Mouse (Mus musculus): ENCODE measurements around the gene Hhat. TPM values are rescaled to one million over a fixed set of nuclear protein-coding genes. Genes with fewer than 3 reads are reported as not detected.

Gene Hhat
- total and polyA plus RNA-seq, 3 experiments: 0.39 to 1.0 TPM; not detected in 1

DNA sequence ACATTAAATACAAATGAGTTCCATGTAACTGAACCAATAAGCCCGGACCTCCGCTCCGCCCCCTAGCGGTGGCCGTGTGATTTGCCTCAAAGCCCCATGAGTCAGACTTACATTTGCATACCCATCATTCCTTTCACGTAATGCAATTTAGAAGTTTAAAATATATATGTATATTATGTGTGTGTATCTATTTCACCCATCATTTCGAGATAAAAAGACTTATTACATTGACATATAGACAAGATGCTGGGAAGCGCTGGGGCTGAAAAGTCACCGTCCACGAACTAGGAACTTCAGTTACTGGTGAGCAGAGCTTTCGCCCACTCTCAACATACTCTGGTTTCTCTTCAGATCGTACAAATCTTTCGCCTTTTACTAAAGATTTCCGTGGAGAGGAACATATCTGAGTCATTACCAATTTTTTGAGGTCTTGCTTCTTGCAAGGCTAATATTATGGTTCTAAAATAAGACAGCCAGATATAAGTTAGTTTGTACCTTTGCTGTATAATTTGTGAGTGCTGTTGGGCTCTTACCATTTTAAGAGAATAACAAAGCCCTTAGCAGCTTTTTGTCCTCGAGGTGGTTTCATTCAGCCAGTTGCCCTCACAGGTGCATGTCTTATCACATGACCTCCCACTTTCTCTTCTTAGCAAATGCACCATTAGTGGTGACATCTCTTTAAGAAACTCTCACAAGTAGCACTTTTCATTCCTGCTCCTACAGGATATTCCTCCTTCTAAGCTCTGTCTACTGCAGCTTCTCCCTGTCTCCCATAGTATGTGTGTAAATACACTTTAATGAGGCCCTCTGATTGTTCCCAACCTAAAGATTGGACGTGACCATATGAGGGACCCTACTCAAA, 25.6 kb downstream of the Hhat start (continued):
- TF ChIP-seq NRF1 (IDR thresholded peaks at IDR 0.05; ENCODE audit: insufficient read depth, low read depth, low read length, poor library complexity, severe bottlenecking) (no peak), CTCF (IDR thresholded peaks at IDR 0.05 in 2 of 3, conservative IDR thresholded peaks at IDR 0.05 in 1 of 3; ENCODE audit: control insufficient read depth in 1 of 3, insufficient read depth in 1 of 3, low read depth in 2 of 3, low read length in 3 of 3, poor library complexity in 1 of 3, severe bottlenecking in 1 of 3) (peak; percentile 85 to 93 (median 91)), MYB (IDR thresholded peaks at IDR 0.05; ENCODE audit: low read depth, low read length) (0 out of 2 replicates have a peak, but pooled peaks have one; percentile 37)

DNA sequence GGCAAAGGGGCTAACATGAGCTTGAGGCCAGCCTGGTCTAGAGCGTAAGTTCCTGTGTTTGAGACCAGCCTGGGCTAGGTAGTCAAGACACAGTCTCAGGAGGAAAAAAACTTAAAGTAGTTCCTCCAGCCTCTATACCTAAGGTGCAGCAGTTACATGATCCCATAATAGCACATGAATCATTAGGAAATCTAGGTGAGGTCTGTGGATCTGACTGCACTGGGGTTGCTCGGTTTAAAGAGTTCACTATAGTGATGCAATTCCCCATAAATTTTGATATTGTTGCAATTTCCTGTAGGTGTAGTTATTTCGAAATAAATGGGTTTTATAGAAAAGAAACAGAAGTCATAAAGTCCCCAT, 26.2 kb downstream of the Hhat start:
- H3K27me3 ChIP-seq (ENCODE audit: control insufficient read depth in 1 of 2, insufficient read depth in 2 of 2, low read length in 2 of 2): no peaks in the 10 kb centered on the region
- peaks cover 0 to 9% of the 10 kb centered on the region in 2 experiments; a peak in 1 of 4 replicates for H3K4me1 ChIP-seq (ENCODE audit: control insufficient read depth in 1 of 2, insufficient read depth in 2 of 2, low read length in 2 of 2)
- peak overlapping the region; percentile 9; the same call in 1 of the 2 replicates for H3K9ac ChIP-seq (ENCODE audit: control insufficient read depth, low read depth, low read length, poor library complexity, severe bottlenecking)
- no peaks in the 10 kb centered on the region; a peak in 1 of 4 replicates for H3K36me3 ChIP-seq (ENCODE audit: control insufficient read depth in 1 of 2, insufficient read depth in 2 of 2, low read length in 2 of 2)
- H3K9me3 ChIP-seq (replicated peaks; ENCODE audit: insufficient read depth, low read length): no peaks in the 10 kb centered on the region
- H3K4me3 ChIP-seq (ENCODE audit: control insufficient read depth in 1 of 2, insufficient read depth in 1 of 2, low read depth in 2 of 2, low read length in 2 of 2): no peak overlapping the region
- TF ChIP-seq ETS1 (IDR thresholded peaks at IDR 0.05; ENCODE audit: low read depth, low read length) (no peak), SIN3A (IDR thresholded peaks at IDR 0.05; ENCODE audit: low read length) (peak; percentile 22; the same call in 1 of the 2 replicates), MYC (IDR thresholded peaks at IDR 0.05; ENCODE audit: low read depth, low read length) (peak; percentile 51; the same call in 1 of the 2 replicates)
- no peaks in the 10 kb centered on the region for H3K79me2 ChIP-seq (ENCODE audit: control insufficient read depth, insufficient read depth, low read length, poor library complexity)
- no peak overlapping the region for H3K27ac ChIP-seq (ENCODE audit: control insufficient read depth, low read depth, low read length)
- no peak for DNase-seq (ENCODE audit: low read depth, low spot score)

DNA sequence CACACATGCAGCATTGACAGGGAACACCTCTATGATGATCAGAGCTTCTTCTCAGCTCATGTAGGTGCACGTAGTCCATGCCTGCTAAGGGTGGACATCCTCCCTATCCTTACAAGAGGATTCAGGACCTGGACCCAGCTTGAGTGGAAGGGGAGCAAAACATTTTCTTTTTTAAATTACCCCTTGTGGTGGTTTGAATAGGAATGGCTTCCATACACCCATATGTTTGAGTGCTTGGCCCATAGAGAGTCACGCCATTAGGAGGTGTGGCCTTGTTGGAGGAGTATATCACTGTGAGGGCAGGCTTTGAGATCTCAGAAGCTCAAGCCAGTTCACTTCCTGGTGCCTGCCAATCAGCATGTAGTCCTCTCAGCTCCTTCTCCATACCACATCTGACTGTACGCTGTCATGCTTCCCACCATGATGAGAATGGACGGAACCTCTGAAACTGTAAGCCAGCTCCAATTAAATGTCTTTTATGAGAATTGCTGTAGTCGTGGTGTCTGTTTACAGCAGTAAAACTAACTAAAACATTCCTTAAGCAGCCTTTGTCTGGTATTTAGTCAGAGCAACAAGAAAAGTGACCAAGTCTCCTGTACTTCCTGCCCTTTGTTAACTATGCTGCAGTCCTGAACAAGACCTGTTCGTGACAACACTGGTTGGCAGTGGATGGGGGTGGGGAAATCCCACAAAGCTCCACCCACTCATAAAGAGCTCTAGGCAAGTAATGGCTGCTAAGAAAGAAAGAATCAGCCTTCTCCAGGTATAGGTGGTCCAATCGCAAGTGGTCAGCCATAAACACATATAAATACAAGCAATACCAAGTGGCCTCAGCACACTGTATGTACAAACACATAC, 28.4 kb downstream of the Hhat start:
- no peaks in the 10 kb centered on the region for H3K9me3 ChIP-seq (replicated peaks; ENCODE audit: insufficient read depth, low read length)
- H3K27me3 ChIP-seq (ENCODE audit: control insufficient read depth in 1 of 2, insufficient read depth in 2 of 2, low read length in 2 of 2): no peaks in the 10 kb centered on the region
- H3K36me3 ChIP-seq (ENCODE audit: control insufficient read depth in 1 of 2, insufficient read depth in 2 of 2, low read length in 2 of 2): no peaks in the 10 kb centered on the region; a peak in 1 of 4 replicates
- H3K27ac ChIP-seq (ENCODE audit: control insufficient read depth, low read depth, low read length): no peak overlapping the region
- no peak overlapping the region for H3K4me3 ChIP-seq (ENCODE audit: control insufficient read depth in 1 of 2, insufficient read depth in 1 of 2, low read depth in 2 of 2, low read length in 2 of 2)
- peak; percentile 31 for DNase-seq (ENCODE audit: low read depth, low spot score)
- H3K79me2 ChIP-seq (ENCODE audit: control insufficient read depth, insufficient read depth, low read length, poor library complexity): no peaks in the 10 kb centered on the region
- H3K4me1 ChIP-seq (ENCODE audit: control insufficient read depth in 1 of 2, insufficient read depth in 2 of 2, low read length in 2 of 2): peaks cover 0 to 3% of the 10 kb centered on the region in 2 experiments; a peak in 1 of 4 replicates
- no peak for TF ChIP-seq CTCF (IDR thresholded peaks at IDR 0.05 in 2 of 3, conservative IDR thresholded peaks at IDR 0.05 in 1 of 3; ENCODE audit: control insufficient read depth in 1 of 3, insufficient read depth in 1 of 3, low read depth in 2 of 3, low read length in 3 of 3, poor library complexity in 1 of 3, severe bottlenecking in 1 of 3)
- no peak for TF ChIP-seq TCF12 (IDR thresholded peaks at IDR 0.05; ENCODE audit: low read depth, low read length)
- TF ChIP-seq GATA1 (IDR thresholded peaks at IDR 0.05; ENCODE audit: low read depth, low read length): no peak
- H3K9ac ChIP-seq (ENCODE audit: control insufficient read depth, low read depth, low read length, poor library complexity, severe bottlenecking): no peak overlapping the region

Measured in MEL (cell line).